Mouse (Mus musculus) C2C12 (cell line): Measurements from ENCODE around the gene Hnrnpul2. TPM values are rescaled to one million over a fixed set of nuclear protein-coding genes. Genes with fewer than 3 reads are reported as not detected.

ENCODE experiments used
- H3K27me3 ChIP-seq: one replicate; pipeline ENCODE4 v1.6.1; 2011; ENCODE audit not compliant: control insufficient read depth, insufficient read depth, insufficient read length
- H3K36me3 ChIP-seq: one replicate; pipeline ENCODE4 v1.6.1; 2011; ENCODE audit not compliant: control insufficient read depth, insufficient read depth
- H3K4me3 ChIP-seq: one replicate; pipeline ENCODE4 v1.5.1; 2011; ENCODE audit warnings: mild to moderate bottlenecking, control low read depth; ENCODE audit not compliant: poor library complexity, insufficient read depth, severe bottlenecking
- H3K79me2 ChIP-seq: one replicate; pipeline ENCODE4 v1.6.1; 2011; ENCODE audit not compliant: control insufficient read depth, insufficient read depth
- H3K79me3 ChIP-seq: one replicate; pipeline ENCODE4 v1.6.1; 2011; ENCODE audit warnings: low read depth, control low read depth
- H3ac ChIP-seq: one replicate; pipeline ENCODE3; 2011; ENCODE audit warnings: low read depth; ENCODE audit not compliant: control insufficient read depth, insufficient read length
- CEBPB ChIP-seq: IDR thresholded peaks from one replicate; pipeline ENCODE4 v1.6.1; 2011; ENCODE audit warnings: low read depth, mild to moderate bottlenecking, control low read depth, moderate library complexity
- CTCF ChIP-seq: IDR thresholded peaks from one replicate; pipeline ENCODE4 v1.5.1; 2011; ENCODE audit not compliant: control insufficient read depth, insufficient read depth, insufficient read length
- FOSL1 ChIP-seq: IDR thresholded peaks from one replicate; pipeline ENCODE4 v1.8.0; 2011; ENCODE audit warnings: mild to moderate bottlenecking, low read length; ENCODE audit not compliant: poor library complexity, insufficient read depth, severe bottlenecking
- MAX ChIP-seq: IDR thresholded peaks from one replicate; pipeline ENCODE4 v1.6.1; 2011; ENCODE audit warnings: mild to moderate bottlenecking, control low read depth
- MYOD1 ChIP-seq: IDR thresholded peaks from one replicate; pipeline ENCODE4 v1.6.1; 2011; ENCODE audit warnings: low read depth; ENCODE audit not compliant: control insufficient read depth, insufficient read length
- MYOG ChIP-seq: IDR thresholded peaks from one replicate; pipeline ENCODE4 v1.6.1; 2011; ENCODE audit not compliant: control insufficient read depth, insufficient read length; ENCODE audit errors: extremely low read depth
- USF1 ChIP-seq: IDR thresholded peaks from one replicate; pipeline ENCODE4 v1.6.1; 2011; ENCODE audit warnings: low read depth, mild to moderate bottlenecking, control low read depth, moderate library complexity
- polyA plus RNA-seq: library from polyadenylated mRNA; unstranded; fragments of >200 nt; fragmentation: generic; extraction: Trizol; gene quantifications from one replicate; pipeline ENCODE4 v1.2.1, GENCODE M21; 2012; ENCODE audit warnings: missing spikeins

Hnrnpul2 gene
- polyA plus RNA-seq, 1 experiment, result 45.5 TPM

DNA sequence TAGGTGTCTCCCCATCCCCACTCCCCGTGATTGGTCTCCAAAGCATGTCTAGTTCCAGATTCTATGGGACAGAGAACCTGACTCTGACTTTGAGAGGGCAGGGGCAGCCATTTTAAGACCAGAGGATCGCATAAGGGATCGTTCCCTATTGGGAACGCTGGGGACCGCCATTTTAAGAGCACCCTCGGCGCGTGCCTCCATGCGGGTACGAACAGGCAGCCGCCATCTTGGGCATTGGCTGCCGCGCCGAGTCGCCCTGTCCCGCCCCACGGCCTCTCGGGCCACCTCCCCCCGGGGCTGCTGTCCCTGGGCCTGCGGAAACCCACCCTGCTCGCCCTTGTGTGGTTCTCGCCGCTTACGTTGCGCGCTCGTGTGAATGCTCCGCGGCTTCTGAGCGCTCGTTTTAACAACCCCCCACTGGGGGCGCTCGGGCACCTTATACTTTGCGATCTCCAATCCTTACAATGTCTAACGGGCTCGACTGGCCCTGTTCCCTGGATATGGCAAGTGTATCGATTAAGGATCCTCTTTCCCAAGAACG lies 17.5 kb downstream of the Hnrnpul2 start, which contains the start of gene Bscl2:
Gene Bscl2 (plus strand): TSS at position 217 of the 541 bp plus-strand sequence.
- H3ac ChIP-seq, result peak within 1 kb of the TSS; percentile 67
- H3K79me2 ChIP-seq, result no peaks in the 10 kb centered on the region
- H3K27me3 ChIP-seq, result no peaks in the 10 kb centered on the region
- H3K36me3 ChIP-seq, result peaks cover 73% of the 10 kb centered on the region
- H3K4me3 ChIP-seq, result peak within 1 kb of the TSS; percentile 18
- TF ChIP-seq MAX, result no peak
- H3K79me3 ChIP-seq, result no peaks in the 10 kb centered on the region

DNA sequence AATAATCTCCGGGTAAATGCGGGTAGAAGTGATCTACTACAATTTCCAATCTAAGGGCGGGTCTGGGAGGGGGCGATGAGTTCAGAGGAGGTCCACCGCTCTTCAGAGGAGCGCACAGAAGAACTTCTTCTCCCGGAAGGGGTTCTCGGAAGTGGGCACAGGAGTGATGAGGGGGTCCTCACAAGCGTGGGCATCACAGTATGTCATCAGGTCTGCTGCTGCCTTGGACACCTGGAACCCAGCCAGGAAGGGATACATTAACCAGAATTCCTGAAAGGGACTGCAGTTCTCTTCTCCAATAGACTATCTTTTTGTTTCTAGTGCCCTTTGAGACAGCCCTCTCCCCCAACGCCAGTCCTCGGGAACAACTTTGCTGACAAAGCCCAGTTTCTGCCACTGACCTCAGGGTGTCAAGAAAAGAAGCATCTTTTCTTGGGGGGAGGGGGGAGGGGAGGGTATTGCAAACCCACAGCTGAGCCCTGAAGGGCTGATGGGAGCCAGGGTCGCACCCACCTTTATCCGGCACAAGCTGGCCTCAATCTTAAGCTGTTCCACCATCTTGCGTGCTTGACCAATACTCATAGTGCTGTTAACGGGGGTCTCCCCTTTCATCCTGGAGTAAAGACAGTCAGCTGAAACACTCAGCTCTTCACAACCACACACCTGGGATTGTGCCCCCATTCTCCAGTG lies 18.4 kb downstream of the Hnrnpul2 start:
- peaks cover 73% of the 10 kb centered on the region for H3K36me3 ChIP-seq
- H3ac ChIP-seq, result no peak overlapping the region
- H3K4me3 ChIP-seq, result peak overlapping the region; percentile 18
- no peaks in the 10 kb centered on the region for H3K27me3 ChIP-seq
- no peak for TF ChIP-seq CEBPB
- no peaks in the 10 kb centered on the region for H3K79me2 ChIP-seq
- H3K79me3 ChIP-seq, result no peaks in the 10 kb centered on the region

DNA sequence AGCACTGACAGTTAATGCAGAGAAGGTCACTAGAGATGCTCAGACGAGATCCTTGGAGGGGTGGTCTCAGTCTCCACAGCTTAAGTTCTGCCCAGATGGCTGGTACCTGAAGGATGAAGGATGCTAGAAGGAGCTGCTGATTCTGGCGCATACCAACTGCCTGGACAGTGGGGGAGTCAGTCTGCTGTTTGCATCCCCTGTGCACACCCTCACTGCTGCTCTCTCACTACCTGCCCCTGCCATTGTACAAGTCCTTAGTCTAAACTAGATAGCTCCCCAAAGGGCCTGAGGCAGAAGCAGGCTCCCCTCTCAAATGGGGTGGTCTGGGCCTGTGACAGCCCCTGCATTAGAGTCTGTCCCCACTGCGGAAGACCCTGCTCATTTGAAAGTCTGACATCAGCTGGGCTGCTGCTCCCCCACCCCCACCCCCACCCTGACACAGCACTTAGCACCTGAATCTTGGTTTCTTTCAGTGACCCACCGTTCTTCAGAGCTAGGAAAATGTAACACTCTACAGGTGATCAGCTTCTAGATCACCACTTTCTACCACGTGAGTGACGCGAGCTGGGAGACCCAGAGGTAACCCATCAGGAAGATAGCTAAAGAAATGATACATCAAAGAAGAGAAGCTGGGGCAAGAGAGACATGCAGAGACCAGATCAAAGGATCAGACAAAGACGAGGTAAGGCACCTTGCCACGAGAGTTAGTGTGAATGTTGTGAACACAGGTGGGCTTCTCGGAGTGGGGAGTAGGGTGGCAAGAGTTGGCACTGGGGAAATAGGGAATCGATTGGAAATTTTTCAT lies 19.5 kb downstream of the Hnrnpul2 start, which contains the start of gene Gng3:
Gene Gng3 (minus strand): TSS at position 92 of the 805 bp plus-strand sequence.
- H3K4me3 ChIP-seq, result no peak within 1 kb of the TSS
- TF ChIP-seq MAX (no peak), FOSL1 (no peak), CTCF (no peak), MYOD1 (no peak), USF1 (no peak), CEBPB (no peak), MYOG (no peak)
- H3K27me3 ChIP-seq, result no peaks in the 10 kb centered on the region
- no peaks in the 10 kb centered on the region for H3K79me2 ChIP-seq
- no peak within 1 kb of the TSS for H3ac ChIP-seq
- peaks cover 63% of the 10 kb centered on the region for H3K36me3 ChIP-seq
- H3K79me3 ChIP-seq, result no peaks in the 10 kb centered on the region

- H3K79me3 ChIP-seq, result no peaks in the 10 kb centered on the region
- TF ChIP-seq CEBPB (no peak), CTCF (no peak), FOSL1 (no peak), MAX (no peak), MYOD1 (no peak), USF1 (no peak), MYOG (no peak)
- no peaks in the 10 kb centered on the region for H3K27me3 ChIP-seq
- H3K4me3 ChIP-seq, result no peak overlapping the region
- H3K36me3 ChIP-seq, result peaks cover 58% of the 10 kb centered on the region
- no peak overlapping the region for H3ac ChIP-seq
- no peaks in the 10 kb centered on the region for H3K79me2 ChIP-seq
Observed at GRCm38 (mm10) chr19:8839908-8840791, 20.3 kb downstream of the Hnrnpul2 start.

DNA sequence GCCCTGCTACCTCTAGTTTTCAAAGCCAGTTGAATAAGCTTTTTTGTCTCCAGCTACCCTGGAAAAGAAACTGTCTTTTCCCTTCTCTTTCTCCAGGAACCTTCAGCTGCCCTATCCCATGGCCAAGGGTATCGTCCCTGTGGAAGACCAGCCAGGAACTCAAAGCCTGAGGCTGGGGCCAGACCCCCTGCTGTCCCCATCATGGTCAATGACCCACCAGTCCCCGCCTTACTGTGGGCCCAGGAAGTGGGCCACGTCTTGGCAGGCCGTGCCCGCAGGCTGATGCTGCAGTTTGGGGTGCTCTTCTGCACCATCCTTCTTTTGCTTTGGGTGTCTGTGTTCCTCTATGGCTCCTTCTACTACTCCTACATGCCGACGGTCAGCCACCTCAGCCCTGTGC lies 21.2 kb downstream of the Hnrnpul2 start:
- no peak overlapping the region for H3K4me3 ChIP-seq
- no peak for TF ChIP-seq CTCF
- no peak for TF ChIP-seq FOSL1
- TF ChIP-seq MYOG, result no peak
- no peak for TF ChIP-seq MAX
- no peak for TF ChIP-seq MYOD1
- TF ChIP-seq USF1, result no peak
- TF ChIP-seq CEBPB, result no peak

More for the DNA sequence above, 21.2 kb downstream of the Hnrnpul2 start:
- Histone ChIP-seq H3K27me3 (no peaks in the 10 kb centered on the region), H3K79me3 (no peaks in the 10 kb centered on the region), H3K79me2 (no peaks in the 10 kb centered on the region), H3ac (no peak overlapping the region), H3K36me3 (peaks cover 58% of the 10 kb centered on the region)
